Mouse (Mus musculus) kidney, embryonic 14.5 days (tissue): ENCODE measurements around the gene Eif2ak1. TPM values are rescaled to one million over a fixed set of nuclear protein-coding genes. Genes with fewer than 3 reads are reported as not detected.

Experiments
- polyA plus RNA-seq: library from polyadenylated mRNA; unstranded; fragments of >200 nt; fragmentation: Nextera tagmentation; extraction: Ambion mirVana; gene quantifications from 2 replicates; pipeline ENCODE4 v1.2.1, GENCODE M21; 2014

The Eif2ak1 gene
- polyA plus RNA-seq, 1 experiment from 2014 or later = 49.9 TPM

Other genes starting within 250 kb of the Eif2ak1 start
- 35.7 and 64.9 TPM in 2 replicates for gene Cyth3, start 195.3 kb upstream of the Eif2ak1 start, polyA plus RNA-seq
- gene Usp42, start 85.5 kb upstream of the Eif2ak1 start, polyA plus RNA-seq = 17.2 and 23.6 TPM in 2 replicates
- 0.31 and 0.36 TPM in 2 replicates for gene Ankrd61, start 79.9 kb downstream of the Eif2ak1 start, polyA plus RNA-seq
- gene Aimp2, start 92.1 kb downstream of the Eif2ak1 start, polyA plus RNA-seq = 113 and 120 TPM in 2 replicates
- 27.2 and 37.5 TPM in 2 replicates for gene Pms2, start 92.2 kb downstream of the Eif2ak1 start, polyA plus RNA-seq
- gene Gm42421, start 110.4 kb downstream of the Eif2ak1 start, polyA plus RNA-seq = 0.50 and 0.64 TPM in 2 replicates
- gene Rsph10b, start 115.2 kb downstream of the Eif2ak1 start, polyA plus RNA-seq = 0.54 and 0.68 TPM in 2 replicates
- gene Ccz1, start 197.1 kb downstream of the Eif2ak1 start, polyA plus RNA-seq = 85.2 and 97.1 TPM in 2 replicates
- gene Ocm, start 208.9 kb downstream of the Eif2ak1 start, polyA plus RNA-seq = 6.5 and 8.2 TPM in 2 replicates